Mouse (Mus musculus) myocyte (in vitro differentiated cells): Measurements from ENCODE around the gene Spryd7.

Source experiments
- MAX ChIP-seq: IDR thresholded peaks from one replicate; pipeline ENCODE4 v1.6.1; 2011; ENCODE audit warnings: low read depth, mild to moderate bottlenecking, control low read depth
- POLR2A ChIP-seq: IDR thresholded peaks from one replicate; pipeline ENCODE4 v1.6.1; 2011; ENCODE audit warnings: low read depth, mild to moderate bottlenecking, control low read depth, moderate library complexity; ENCODE audit not compliant: insufficient read length

- TF ChIP-seq POLR2A (no peak), MAX (no peak)
These were observed 58.8 kb downstream of the Spryd7 start for GRCm38 (mm10) chr14:61497716-61498490.
